Comparison of ENCODE assay signal across 17 mouse cellular contexts in genomic region chr3:114908846-114909245, GRCm38 (mm10). TPM values are rescaled to one million over a fixed set of nuclear protein-coding genes. Genes with fewer than 3 reads are reported as not detected.
A peak's percentile ranks its signal among the peaks of the same experiment; 100 is the strongest.
DNase-seq lines count a peak whose midpoint lies in the region; ATAC-seq and TF ChIP-seq lines count a peak whose summit lies in the region.
"Had no signal": no experiment of that assay in that cellular context is flagged by ENCODE, and none has a peak within 500 bp of the region (broad histone marks: within the 10 kb centered on the region; RNA-seq: fewer than 3 reads in every experiment).

No protein-coding gene starts in this region.

- peaks cover 6% of the 10 kb centered on the region; the same call in 1 of the 2 replicates for H3K4me1 ChIP-seq in cerebellum, adult 2 months (ENCODE audit: control insufficient read depth, insufficient read depth, low read length)
- H3K4me1 ChIP-seq in forebrain, embryonic 16.5 days (replicated peaks; ENCODE audit: control insufficient read depth, insufficient read depth, low read length), result peaks cover 6% of the 10 kb centered on the region; the same call in 1 of the 2 replicates
- H3K4me1 ChIP-seq: embryonic facial prominence, embryonic 12.5 days had no signal

- no peak for TF ChIP-seq CTCF in cerebellum, adult 2 months (IDR thresholded peaks at IDR 0.05; ENCODE audit: borderline replicate concordance, insufficient read depth, low read depth, low read length)

- H3K27me3 ChIP-seq in cerebellum, adult 2 months (ENCODE audit: control insufficient read depth, insufficient read depth, low read length), result no peaks in the 10 kb centered on the region
- H3K27me3 ChIP-seq in forebrain, embryonic 16.5 days (replicated peaks; ENCODE audit: control insufficient read depth, insufficient read depth, low read length), result no peaks in the 10 kb centered on the region
- H3K27me3 ChIP-seq: CH12.LX; forebrain, embryonic 13.5 days; forebrain, embryonic 15.5 days had no signal

- no peak overlapping the region for H3K9ac ChIP-seq in forebrain, embryonic 16.5 days (replicated peaks; ENCODE audit: low read depth, low read length)
- H3K9ac ChIP-seq: embryonic facial prominence, embryonic 12.5 days; forebrain, embryonic 13.5 days; forebrain, embryonic 15.5 days had no signal

- DNase-seq in cerebellum, adult 2 months, result peak; percentile 37 to 67
- no peak for DNase-seq in cerebellum, adult 9-11 months
- peak; percentile 47 to 55 for DNase-seq in cerebellum, postnatal 25 days
- no peak for DNase-seq in cerebellum, adult 11 months
- DNase-seq: adrenal gland, adult 2 months; adrenal gland, postnatal 10 days; adrenal gland, postnatal 25 days; B cell, adult 2 months; cerebellum, postnatal 14 days had no signal

- WGBS in cerebellum, adult 2 months, result 40% methylated on average over 3 of the region's 3 CpGs
- 91% methylated on average over 3 of the region's 3 CpGs for WGBS in forebrain, embryonic 16.5 days

- no peak for ATAC-seq in forebrain, embryonic 16.5 days
- ATAC-seq: CD4-positive, CD25-positive, alpha-beta regulatory T cell, adult 4 months; forebrain, embryonic 13.5 days; forebrain, embryonic 15.5 days had no signal

- peak overlapping the region; percentile 58; the same call in 1 of the 2 replicates for H3K27ac ChIP-seq in cerebellum, adult 2 months (ENCODE audit: insufficient read depth, low read length)
- no peak overlapping the region for H3K27ac ChIP-seq in forebrain, embryonic 16.5 days (ENCODE audit: low read length)
- H3K27ac ChIP-seq: embryonic facial prominence, embryonic 10.5 days; embryonic facial prominence, embryonic 12.5 days; forebrain, embryonic 13.5 days; forebrain, embryonic 15.5 days had no signal

- TF ChIP-seq POLR2A in cerebellum, adult 2 months (IDR thresholded peaks at IDR 0.05; ENCODE audit: borderline replicate concordance, insufficient read depth, low read length), result no peak

- H3K4me3 ChIP-seq in cerebellum, adult 2 months (replicated peaks; ENCODE audit: insufficient read depth, low read depth, low read length), result peak overlapping the region; percentile 2
- H3K4me3 ChIP-seq in forebrain, embryonic 16.5 days (replicated peaks; ENCODE audit: low read length), result no peak overlapping the region
- H3K4me3 ChIP-seq: embryonic facial prominence, embryonic 10.5 days; embryonic facial prominence, embryonic 12.5 days; forebrain, embryonic 13.5 days; forebrain, embryonic 15.5 days had no signal

- no peaks in the 10 kb centered on the region for H3K36me3 ChIP-seq in forebrain, embryonic 16.5 days (ENCODE audit: control insufficient read depth, insufficient read depth)
- H3K36me3 ChIP-seq: embryonic facial prominence, embryonic 10.5 days; embryonic facial prominence, embryonic 12.5 days; forebrain, embryonic 15.5 days; G1E had no signal

- no peak overlapping the region for H3K4me2 ChIP-seq in forebrain, embryonic 16.5 days (ENCODE audit: low read length)
- H3K4me2 ChIP-seq: embryonic facial prominence, embryonic 12.5 days; forebrain, embryonic 13.5 days; forebrain, embryonic 15.5 days had no signal

- H3K9me3 ChIP-seq in forebrain, embryonic 16.5 days (ENCODE audit: control insufficient read depth, low read length), result no peaks in the 10 kb centered on the region
- H3K9me3 ChIP-seq: embryonic facial prominence, embryonic 10.5 days; embryonic facial prominence, embryonic 12.5 days; forebrain, embryonic 13.5 days; forebrain, embryonic 15.5 days had no signal

RNA-seq across cellular contexts. Expression of gene Olfm3, which starts 5.0 kb away (rescaled TPM):
- polyA plus RNA-seq in cerebellum, adult 2 months (2012; rRNA removed), result 48.8 and 57.4 TPM in 2 replicates
- 4.2 and 6.8 TPM in 2 replicates for polyA plus RNA-seq in forebrain, embryonic 16.5 days (2015; fragmentation: Nextera tagmentation; extraction: Ambion mirVana)
- polyA plus RNA-seq: CD4-positive, CD25-positive, alpha-beta regulatory T cell, adult 4 months; G1E had no signal

Comparison
In these comparisons a context has a peak if more than half of its experiments do, and no peak if none do; other contexts are left out.
1. DNase-seq: peak in cerebellum, adult 2 months (2 of 2) and cerebellum, postnatal 25 days (2 of 2); none in cerebellum, adult 9-11 months (single experiment) and cerebellum, adult 11 months (single experiment).